Mouse (Mus musculus) cerebellum, adult 11-12 months (tissue): ENCODE data around the gene Ercc4.

Experiments
- DNase-seq: peaks from one replicate; pipeline ENCODE4 v3.0.0; 2022

The Ercc4 gene

DNA sequence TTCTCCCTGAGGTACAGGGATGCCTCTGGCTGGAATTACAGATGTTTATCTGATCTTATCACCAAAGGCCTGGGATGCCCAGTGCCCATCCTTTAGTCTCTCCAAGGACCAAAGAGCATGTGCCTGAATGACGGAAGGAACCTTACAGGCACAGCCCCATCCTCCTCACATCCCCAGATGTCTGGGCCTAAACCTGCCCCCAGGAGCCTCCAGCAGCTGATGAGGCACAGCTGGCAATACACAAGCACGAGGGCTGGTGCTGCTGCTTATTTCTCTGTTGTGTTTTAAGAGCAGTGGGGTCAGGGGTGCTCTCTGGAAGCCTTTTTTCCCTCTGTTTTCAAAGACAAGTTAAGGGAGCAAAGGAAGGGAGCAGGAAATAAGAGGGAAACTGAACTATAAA is 89.7 kb downstream of the Ercc4 start:
- no peak for DNase-seq
